Mouse (Mus musculus) adrenal gland, adult 18-20 months (tissue): ENCODE results near the gene Lpar2. TPM values are rescaled to one million over a fixed set of nuclear protein-coding genes. Genes with fewer than 3 reads are reported as not detected.

ENCODE experiments used
- DNase-seq, 2 experiments: peaks; one replicate each; pipeline ENCODE4 v3.0.0; 2021 to 2022; ENCODE audit warnings: low spot score in 2 of 2
- total RNA-seq, 2 experiments: library from RNA; stranded (reverse); gene quantifications; 1 replicate in 1 of 2; 2 replicates in 1 of 2; pipeline ENCODE4 v1.2.3; 2021

Gene Lpar2
- total RNA-seq, 2 experiments from 2014 or later, result 1.8 to 2.0 TPM

DNA sequence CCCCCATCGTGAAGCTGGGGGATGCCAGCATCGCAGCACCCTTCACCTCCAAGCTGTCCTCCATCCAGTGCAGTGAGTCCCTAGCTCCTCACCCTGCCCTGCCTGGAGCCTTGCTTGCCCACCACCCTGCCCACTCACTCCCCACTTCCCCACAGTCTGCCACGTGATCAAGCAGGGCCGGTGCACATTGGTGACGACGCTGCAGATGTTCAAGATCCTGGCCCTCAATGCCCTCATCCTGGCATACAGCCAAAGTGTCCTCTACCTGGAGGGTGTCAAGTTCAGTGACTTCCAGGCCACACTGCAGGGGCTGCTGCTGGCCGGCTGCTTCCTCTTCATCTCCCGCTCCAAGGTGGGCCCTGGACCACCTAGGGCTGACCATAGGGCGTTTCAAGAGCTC is 16.7 kb upstream of the Lpar2 start:
- peak in 1 of 2 experiments; percentile 16 for DNase-seq

DNA sequence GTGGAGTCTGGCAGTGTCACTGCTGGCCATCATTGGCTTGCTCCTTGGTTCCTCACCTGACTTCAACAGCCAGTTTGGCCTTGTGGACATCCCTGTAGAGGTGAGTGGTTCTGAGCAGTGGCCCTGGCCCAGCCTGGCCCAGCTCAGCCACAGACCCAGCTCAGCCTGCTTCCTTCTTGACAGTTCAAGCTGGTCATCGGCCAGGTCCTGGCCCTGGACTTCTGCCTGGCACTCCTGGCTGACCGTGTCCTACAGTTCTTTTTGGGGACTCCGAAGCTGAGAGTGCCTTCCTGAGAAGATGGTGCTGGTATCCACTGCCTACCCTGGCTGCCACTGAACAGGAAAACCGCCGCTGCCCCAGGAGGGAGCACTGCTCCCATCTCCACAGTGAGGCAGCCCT is 15.0 kb upstream of the Lpar2 start:
- peak in 1 of 2 experiments; percentile 16 for DNase-seq

GRCm38 (mm10) chr8:69808094-69808863 is 13.9 kb upstream of the Lpar2 start, which contains the start of gene Gmip:
Gene Gmip (plus strand): TSS chr8:69808679.
- DNase-seq, result peak; percentile 75 to 81

DNA sequence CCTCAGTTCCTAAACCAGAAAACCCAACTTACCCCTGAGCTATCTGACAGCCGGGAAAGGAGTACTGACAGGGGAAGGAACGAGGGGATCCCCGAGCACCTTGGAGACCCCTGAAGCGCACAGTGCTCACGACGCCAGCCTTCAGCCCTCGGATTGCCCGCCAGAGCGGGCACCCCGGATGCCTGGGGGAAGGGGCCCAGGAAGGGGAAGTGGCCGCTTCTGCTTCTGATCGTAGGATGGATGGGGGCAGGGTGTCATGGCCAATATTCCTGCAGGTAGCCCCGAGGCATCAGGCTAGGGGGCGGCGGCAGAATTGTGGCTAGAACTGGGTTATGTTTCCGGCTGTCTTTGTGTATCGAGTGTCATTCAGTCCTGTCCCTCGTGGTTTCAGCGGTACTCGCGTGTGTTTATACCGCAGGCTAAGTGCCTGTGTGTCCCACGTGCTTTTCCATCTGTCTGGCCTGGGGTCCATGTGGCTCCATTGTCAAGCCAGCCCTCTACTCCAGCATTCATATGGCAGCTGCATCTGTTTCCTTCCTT is 13.3 kb upstream of the Lpar2 start:
- DNase-seq, result peak in 1 of 2 experiments; percentile 33

GRCm38 (mm10) chr8:69809820-69810219 is 12.4 kb upstream of the Lpar2 start:
- DNase-seq, result peak in 1 of 2 experiments; percentile 14

DNA sequence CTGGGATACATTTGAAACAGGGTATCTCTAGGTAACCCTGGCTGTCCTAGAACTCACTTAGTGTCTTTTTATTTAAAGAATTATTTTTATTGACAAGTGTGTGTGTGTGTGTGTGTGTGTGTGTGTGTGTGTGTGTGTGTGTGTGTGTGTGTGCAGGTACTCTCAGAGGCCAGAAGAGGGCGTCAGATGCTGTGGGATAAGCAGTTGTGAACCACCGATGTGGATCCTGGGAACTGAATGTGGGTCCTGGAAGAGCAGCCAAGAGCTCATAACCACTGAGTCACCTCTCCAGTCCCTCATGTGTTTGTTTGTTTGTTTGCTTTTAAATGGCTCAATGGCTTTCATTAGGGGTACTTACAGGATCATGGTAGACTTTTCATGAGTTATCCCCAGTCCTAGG is 7.3 kb upstream of the Lpar2 start:
- no peak for DNase-seq

- DNase-seq, result no peak
These were observed 6.8 kb upstream of the Lpar2 start for GRCm38 (mm10) chr8:69815396-69815795.

DNA sequence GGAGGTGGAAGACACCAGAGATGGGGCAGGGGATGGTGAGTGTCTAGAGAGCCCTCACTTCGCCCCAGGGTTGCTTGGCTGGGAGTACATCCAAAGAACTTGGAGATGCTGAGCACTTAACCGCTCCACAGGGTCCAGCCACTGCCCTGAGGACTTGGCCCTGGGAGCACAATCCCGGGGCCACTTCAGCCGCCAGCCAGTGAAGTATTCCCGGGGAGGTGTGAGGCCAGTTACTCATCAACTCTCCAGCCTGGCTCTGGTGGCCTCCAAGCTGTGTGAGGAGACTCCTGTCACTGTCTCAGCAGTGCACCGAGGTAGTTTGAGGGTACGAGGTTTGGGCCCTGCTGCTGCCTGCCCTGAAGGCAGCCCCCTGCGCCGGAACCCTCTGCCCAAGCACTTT is 1.8 kb upstream of the Lpar2 start:
- DNase-seq, result no peak

- peak in 1 of 2 experiments; percentile 37 for DNase-seq
These were observed 251 bp upstream of the Lpar2 start for GRCm38 (mm10) chr8:69821971-69822385.

- DNase-seq, result no peak
These were observed 4.1 kb downstream of the Lpar2 start for GRCm38 (mm10) chr8:69826371-69826770.

DNA sequence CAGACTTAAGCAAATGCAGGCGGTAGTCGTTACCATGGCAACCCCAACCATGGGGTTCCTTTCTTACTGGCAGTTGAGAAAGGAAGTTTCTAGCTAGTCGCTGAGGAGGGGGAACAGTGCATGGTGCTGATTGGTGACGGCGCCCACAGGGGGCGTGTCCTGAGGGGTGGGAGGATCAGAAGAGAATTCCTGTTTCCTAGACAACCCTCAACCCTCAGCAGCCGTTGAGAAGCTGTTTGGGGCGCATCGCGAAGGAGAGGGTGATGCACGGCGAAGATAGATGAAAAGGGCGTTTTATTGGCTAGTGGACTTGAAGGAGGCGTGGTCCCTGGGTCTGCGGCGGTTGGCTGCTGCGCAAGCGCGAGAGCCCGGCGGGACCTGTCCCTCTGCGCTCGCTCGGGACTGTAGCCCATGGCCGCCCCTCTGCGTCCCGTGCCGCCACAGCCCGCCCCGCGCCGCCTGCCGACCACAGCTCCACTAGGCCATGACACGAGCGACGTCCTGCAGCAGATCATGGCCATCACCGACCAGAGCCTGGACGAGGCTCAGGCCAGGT is 10.1 kb downstream of the Lpar2 start, which contains the start of gene Pbx4:
Gene Pbx4, plus strand, starts transcription at position 194 of the 556 bp plus-strand sequence.
- DNase-seq, result peak; percentile 65 to 66

DNA sequence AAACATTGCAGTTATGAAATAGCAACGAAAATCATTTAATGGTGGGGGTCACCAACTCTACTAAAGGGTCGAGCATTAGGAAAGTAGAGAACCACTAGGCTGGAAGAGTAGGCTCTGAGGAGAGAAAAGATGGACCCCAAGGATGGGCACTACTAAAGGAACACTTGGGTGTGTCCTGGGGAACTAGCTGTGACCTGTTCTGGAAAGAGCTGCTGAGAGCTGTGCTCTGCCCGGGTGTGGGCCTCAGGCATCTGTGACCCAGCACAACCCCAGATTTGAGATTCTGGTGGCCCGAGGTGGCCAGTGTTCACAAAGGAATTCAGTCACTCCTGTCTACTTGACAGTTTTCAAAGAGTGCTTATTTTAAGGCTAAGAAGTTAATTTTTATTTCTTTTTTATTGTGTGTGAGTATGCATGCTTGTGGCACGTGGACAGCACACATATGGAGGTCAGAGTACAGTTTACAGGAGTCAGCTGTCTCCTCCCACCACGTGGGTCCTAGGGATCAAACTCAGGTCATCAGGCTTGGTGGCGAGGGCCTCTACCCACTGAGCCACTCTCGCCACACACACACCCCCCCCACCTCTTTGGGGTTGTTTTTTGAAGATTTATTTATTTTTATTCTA is 14.9 kb downstream of the Lpar2 start:
- DNase-seq, result no peak

DNA sequence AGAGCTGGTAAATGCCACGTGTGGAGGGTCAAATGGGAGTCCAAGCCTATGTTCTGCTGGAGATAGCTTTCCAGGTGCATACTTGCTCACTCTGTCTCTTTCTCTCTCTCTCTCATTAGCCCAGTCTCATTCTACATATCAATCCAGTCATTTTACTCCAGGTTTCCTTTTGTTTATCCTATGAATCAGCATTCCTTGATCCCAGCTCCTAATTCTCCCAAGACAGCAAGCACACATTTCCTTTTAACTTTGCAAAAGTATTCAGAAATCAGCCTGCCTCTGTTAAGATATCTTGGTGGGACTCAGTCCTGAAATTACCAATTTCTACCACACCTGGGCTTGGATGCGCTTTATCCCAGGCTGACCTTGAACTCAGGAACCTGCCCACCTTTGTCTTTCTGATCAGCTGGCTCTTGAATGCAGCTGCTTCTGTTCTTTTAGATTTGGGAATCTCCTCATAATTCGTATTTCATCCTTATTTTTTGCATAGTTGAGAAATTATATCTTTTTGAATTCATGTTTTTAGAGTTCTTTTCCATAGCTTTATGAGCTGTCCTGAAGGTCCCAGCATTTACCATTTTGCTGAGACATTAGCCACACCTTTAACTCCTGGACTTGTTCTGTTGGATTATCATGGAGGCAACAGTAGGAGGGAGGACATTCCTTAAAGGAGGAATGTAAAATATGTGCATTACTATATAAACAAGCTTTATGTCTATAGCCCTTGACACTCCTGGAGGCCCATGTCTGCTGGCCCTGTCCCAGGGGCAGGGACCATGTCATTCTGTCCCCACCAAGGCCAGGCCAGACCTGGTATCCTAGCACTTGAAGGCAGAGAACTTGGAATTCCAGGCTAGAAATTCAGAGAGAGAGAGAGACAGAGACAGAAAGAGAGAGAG is 25.2 kb downstream of the Lpar2 start:
- no peak for DNase-seq

DNA sequence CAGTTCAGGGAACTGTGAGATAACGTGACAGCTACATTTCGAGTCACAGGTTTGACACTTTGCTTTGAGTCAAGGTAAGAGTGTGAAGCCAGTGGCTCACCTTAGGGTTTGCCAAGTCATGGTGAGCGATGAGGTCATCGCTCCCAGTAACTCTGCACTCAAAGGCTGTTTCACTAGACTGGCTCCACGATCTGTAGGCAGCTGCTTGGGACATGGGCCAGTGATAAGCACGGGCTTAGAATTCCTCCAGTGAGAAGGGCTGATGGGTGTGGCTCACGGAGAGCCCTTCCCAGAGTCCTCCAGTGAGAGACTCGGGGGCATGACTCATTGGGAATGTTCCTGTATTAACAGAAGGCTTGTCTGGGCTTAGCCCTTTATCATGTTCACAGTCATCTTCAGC is 26.7 kb downstream of the Lpar2 start:
- DNase-seq, result peak in 1 of 2 experiments; percentile 21

DNA sequence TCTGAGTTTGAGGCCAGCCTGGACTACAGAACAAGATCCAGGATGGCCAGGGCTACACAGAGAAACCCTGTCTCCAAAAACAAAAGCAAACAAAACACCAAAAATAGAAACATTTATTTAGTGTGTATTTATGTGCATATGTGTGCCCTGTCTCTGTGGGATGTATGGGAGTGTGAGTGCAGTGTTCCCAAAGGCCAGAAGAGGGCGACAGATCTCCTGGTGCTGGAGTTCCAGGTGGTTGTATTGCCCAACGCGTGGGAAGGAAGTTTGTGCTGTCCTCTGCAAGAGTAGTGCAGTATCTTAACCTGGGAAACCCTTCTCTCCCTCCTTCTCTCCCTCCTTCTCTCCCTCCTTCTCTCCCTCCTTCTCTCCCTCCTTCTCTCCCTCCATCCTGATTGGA is 27.7 kb downstream of the Lpar2 start:
- no peak for DNase-seq

- no peak for DNase-seq
These were observed 28.8 kb downstream of the Lpar2 start for GRCm38 (mm10) chr8:69850926-69851506.

DNA sequence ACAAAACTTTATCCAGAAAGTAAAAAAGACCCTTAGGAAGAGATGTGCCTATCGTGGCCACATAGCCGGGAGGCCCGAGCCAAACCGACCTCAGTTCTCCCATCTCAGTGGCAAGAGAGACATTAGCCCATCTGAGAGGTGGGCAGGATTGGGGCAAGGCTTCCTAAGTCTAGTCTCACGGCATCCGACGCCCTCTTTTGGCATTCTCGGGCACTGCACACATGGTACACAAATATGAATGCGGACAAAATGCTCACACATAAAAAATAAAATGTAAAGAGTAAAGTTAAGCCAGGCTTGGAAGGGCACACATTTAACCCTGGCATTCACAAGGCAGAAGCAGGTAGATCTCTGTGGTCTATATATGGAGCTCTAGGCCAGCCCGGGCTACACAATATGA is 31.6 kb downstream of the Lpar2 start:
- DNase-seq, result no peak

DNA sequence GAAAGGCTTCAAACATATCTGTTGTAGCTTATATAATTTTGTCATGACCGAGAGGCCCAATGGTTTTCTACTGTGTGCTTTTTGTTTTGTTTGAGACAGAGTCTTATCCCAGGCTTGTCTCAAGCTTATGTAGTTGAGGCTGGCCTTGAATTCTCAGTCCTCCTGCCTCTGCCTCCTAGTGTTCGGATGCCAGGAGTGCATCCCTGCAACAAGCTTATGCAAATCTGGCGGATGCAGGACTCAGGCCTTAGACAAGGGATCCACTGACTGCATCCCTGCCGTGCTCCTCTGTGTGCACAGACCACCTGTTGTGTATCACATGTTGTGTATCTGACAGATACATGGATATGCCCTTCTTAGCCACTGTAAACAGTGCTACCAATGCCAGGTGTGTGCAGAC is 38.6 kb downstream of the Lpar2 start:
- DNase-seq, result no peak

DNA sequence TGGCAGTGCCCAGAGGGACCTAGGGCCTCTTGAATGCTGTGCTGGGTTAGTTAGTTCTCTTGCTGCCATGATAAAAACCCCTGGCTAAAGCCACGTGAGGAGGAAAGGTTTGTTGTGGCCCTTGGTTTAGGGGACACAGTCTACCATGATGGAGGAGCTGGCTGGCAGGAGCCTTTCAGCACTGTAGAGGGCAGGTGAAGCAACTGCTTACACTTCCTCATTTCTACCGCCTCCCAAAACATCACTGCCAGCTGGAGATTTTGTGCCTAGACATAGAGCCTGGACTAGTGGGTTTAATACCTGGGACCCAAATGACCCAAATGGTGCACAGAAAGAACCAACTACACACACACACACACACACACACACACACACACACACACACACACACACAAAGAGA is 39.0 kb downstream of the Lpar2 start:
- no peak for DNase-seq

DNA sequence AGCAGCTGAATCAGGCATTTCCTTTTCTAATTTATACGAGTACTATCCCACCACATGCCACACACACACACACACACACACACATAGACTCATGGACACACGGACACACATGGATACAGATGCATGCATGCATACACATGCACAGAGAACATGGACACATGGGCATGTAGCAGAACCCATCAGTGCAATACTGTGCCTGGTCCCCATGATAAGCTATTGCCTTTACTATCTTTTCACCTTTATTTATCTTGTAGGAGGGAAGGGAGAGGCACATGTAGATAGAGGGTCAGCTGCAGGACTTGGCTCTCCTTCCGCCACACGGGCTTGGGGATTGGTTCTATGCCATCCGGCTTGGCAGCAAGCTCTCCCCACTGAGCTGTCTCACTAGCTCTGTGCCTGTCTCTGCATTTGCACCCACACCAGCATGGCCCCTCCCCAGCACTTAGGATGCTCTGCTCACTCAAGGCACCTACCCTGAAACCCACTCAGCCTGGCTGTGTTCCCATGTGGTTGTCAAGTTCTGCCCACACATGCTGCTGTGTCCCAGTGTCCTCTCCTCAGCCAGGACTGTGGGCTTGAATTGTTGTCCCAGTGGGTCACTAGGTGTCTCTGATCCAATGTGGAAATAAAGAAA is 41.3 kb downstream of the Lpar2 start:
- DNase-seq, result no peak
